Mouse (Mus musculus) cortical plate, adult 2 months (tissue): ENCODE results near the gene Pla2g2f. TPM values are rescaled to one million over a fixed set of nuclear protein-coding genes. Genes with fewer than 3 reads are reported as not detected.

Experiments
- H3K27ac ChIP-seq: fragments of 200-500 bp; 2 replicates; pipeline ENCODE4 v1.5.1; 2012; ENCODE audit warnings: low read length, control low read depth, inconsistent platforms; ENCODE audit not compliant: insufficient read depth
- H3K4me1 ChIP-seq: fragments of 200-500 bp; 2 replicates; pipeline ENCODE4 v1.6.1; 2011; ENCODE audit warnings: low read length; ENCODE audit not compliant: control insufficient read depth, insufficient read depth
- H3K4me3 ChIP-seq: fragments of 200-500 bp; 2 replicates; pipeline ENCODE4 v1.5.1; 2011; ENCODE audit warnings: mild to moderate bottlenecking, low read length, control low read depth; ENCODE audit not compliant: insufficient read depth
- CTCF ChIP-seq: fragments of 200-500 bp; IDR thresholded peaks from 2 replicates; pipeline ENCODE4 v1.5.1; 2011; ENCODE audit warnings: mild to moderate bottlenecking, control low read depth, low read length; ENCODE audit not compliant: insufficient read depth; ENCODE audit errors: extremely low read depth
- POLR2A ChIP-seq: fragments of 200-500 bp; IDR thresholded peaks from 2 replicates; pipeline ENCODE4 v1.6.1; 2011; ENCODE audit warnings: mild to moderate bottlenecking, low read length, control low read depth; ENCODE audit not compliant: insufficient read depth; ENCODE audit errors: extremely low read depth
- polyA plus RNA-seq: library from polyadenylated mRNA; depleted of rRNA; stranded (reverse); fragments of >200 nt; gene quantifications from 2 replicates; pipeline ENCODE4 v1.2.3, GENCODE M21; 2012

Gene Pla2g2f
- polyA plus RNA-seq, 1 experiment: 0.06 TPM

- no peak for TF ChIP-seq POLR2A
- Histone ChIP-seq H3K27ac (no peak overlapping the region), H3K4me1 (no peaks in the 10 kb centered on the region), H3K4me3 (no peak overlapping the region)
These were observed 15.0 kb upstream of the Pla2g2f start for GRCm38 (mm10) chr4:138772386-138772785.

DNA sequence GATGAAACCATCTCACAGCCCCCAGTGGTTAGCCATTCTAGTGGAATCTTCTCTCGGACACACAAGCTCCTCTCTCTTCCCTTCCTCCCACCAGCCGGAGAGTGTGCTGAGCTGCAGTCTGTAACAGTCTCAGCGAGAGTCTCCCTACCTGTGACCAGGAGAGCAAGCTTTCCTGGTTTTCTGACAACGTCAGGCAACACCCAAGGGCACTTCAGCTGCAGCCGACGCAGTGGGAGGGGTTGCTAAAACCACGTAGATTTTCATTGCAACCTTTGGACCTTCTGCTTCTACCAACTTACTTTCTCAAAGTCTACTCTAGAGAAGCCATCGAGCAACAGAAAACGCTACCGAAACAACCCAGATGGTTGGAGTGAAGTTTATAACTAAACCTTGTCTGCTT, 14.5 kb upstream of the Pla2g2f start:
- TF ChIP-seq CTCF (no peak), POLR2A (no peak)
- H3K27ac ChIP-seq: no peak overlapping the region
- no peak overlapping the region for H3K4me3 ChIP-seq
- no peaks in the 10 kb centered on the region for H3K4me1 ChIP-seq

DNA sequence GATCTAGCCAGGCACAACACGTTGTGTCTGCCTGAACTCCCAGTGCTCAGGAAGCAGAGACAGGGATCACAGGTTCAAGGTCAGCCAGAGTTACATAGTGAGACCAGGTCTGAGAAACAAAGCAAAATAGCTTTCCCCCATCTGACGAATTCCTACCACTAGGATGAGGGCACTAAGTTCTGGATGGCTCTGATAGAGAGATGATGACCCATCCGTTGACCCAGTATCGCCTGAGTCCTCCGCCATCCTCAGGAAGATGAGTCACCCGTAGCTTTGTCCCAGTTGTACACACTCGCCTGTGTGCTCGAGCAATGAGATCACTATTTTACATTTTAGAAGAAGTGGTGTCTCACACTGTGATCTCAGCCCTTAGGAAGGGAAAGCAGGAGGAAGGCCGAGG, 4.8 kb upstream of the Pla2g2f start:
- Histone ChIP-seq H3K27ac (no peak overlapping the region), H3K4me1 (no peaks in the 10 kb centered on the region), H3K4me3 (no peak overlapping the region)
- TF ChIP-seq CTCF (no peak), POLR2A (no peak)

GRCm38 (mm10) chr4:138755983-138756382, 1.4 kb downstream of the Pla2g2f start:
- TF ChIP-seq POLR2A (no peak), CTCF (no peak)
- no peak overlapping the region for H3K4me3 ChIP-seq
- no peak overlapping the region for H3K27ac ChIP-seq
- peaks cover 5% of the 10 kb centered on the region for H3K4me1 ChIP-seq

- peaks cover 5% of the 10 kb centered on the region for H3K4me1 ChIP-seq
- H3K27ac ChIP-seq: no peak overlapping the region
- TF ChIP-seq CTCF (no peak), POLR2A (no peak)
- H3K4me3 ChIP-seq: no peak overlapping the region
These were observed 2.0 kb downstream of the Pla2g2f start for GRCm38 (mm10) chr4:138755439-138755838.

DNA sequence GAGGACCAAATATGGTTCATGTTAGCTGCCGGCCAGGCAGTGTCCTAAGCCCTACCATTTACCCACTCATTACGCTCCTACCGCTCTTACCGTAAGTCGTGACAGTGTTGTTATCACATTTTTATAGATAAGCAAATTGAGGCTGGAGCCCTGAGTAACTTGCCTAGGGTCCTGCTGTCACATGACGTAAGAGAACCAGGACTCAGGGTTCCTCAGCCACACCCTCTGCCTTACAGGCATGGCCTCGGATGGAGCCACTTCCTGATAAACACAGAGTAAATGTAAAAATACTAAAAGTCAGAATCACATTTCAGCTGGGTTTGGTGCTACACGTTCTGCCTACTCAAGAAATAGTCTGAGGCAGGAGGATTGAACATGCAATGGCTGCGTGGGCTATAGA, 3.0 kb downstream of the Pla2g2f start:
- H3K4me1 ChIP-seq: peaks cover 5% of the 10 kb centered on the region
- no peak overlapping the region for H3K27ac ChIP-seq
- no peak overlapping the region for H3K4me3 ChIP-seq
- TF ChIP-seq POLR2A (no peak), CTCF (no peak)

- Histone ChIP-seq H3K27ac (no peak overlapping the region), H3K4me3 (no peak overlapping the region), H3K4me1 (peaks cover 5% of the 10 kb centered on the region)
- no peak for TF ChIP-seq CTCF
- TF ChIP-seq POLR2A: no peak
These were observed 3.8 kb downstream of the Pla2g2f start for GRCm38 (mm10) chr4:138753608-138754007.

DNA sequence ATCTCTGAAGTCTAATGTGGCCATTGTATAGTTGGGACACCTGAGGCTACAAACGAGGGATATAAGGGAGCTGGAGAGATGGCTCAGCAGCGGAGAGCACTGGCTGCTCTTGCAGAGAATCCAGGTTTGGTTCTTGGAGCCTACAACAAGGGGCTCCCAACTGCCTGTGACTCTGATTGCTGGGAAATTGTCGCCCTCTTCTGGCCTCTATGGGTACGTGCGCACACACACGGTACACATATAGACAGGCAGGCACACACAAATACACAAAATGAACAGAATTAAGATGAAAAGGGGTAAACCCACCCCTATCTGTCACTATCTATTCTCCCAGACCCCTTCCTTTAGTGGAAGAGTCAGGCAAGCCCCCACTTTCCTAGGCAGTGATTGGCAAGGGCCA, 4.8 kb downstream of the Pla2g2f start:
- no peak for TF ChIP-seq CTCF
- peaks cover 8% of the 10 kb centered on the region for H3K4me1 ChIP-seq
- H3K4me3 ChIP-seq: no peak overlapping the region
- H3K27ac ChIP-seq: no peak overlapping the region

GRCm38 (mm10) chr4:138748369-138749072, 8.9 kb downstream of the Pla2g2f start:
- H3K4me1 ChIP-seq: peaks cover 3% of the 10 kb centered on the region
- no peak overlapping the region for H3K4me3 ChIP-seq
- H3K27ac ChIP-seq: no peak overlapping the region
- peak; percentile 76 for TF ChIP-seq CTCF
- no peak for TF ChIP-seq POLR2A

GRCm38 (mm10) chr4:138747851-138748250, 9.6 kb downstream of the Pla2g2f start:
- TF ChIP-seq CTCF (no peak), POLR2A (no peak)

GRCm38 (mm10) chr4:138746866-138747265, 10.6 kb downstream of the Pla2g2f start:
- Histone ChIP-seq H3K4me1 (peaks cover 3% of the 10 kb centered on the region), H3K4me3 (no peak overlapping the region), H3K27ac (no peak overlapping the region)
- TF ChIP-seq POLR2A (no peak), CTCF (no peak)

More at GRCm38 (mm10) chr4:138747851-138748250, 9.6 kb downstream of the Pla2g2f start:
- Histone ChIP-seq H3K27ac (no peak overlapping the region), H3K4me1 (peaks cover 3% of the 10 kb centered on the region), H3K4me3 (no peak overlapping the region)
